Mouse (Mus musculus) C2C12 (cell line): ENCODE results near the gene Lhx5.

Source experiments
- CEBPB ChIP-seq: IDR thresholded peaks from one replicate; pipeline ENCODE4 v1.6.1; 2011; ENCODE audit warnings: low read depth, mild to moderate bottlenecking, control low read depth, moderate library complexity
- CTCF ChIP-seq: IDR thresholded peaks from one replicate; pipeline ENCODE4 v1.5.1; 2011; ENCODE audit not compliant: control insufficient read depth, insufficient read depth, insufficient read length
- FOSL1 ChIP-seq: IDR thresholded peaks from one replicate; pipeline ENCODE4 v1.8.0; 2011; ENCODE audit warnings: mild to moderate bottlenecking, low read length; ENCODE audit not compliant: poor library complexity, insufficient read depth, severe bottlenecking
- MAX ChIP-seq: IDR thresholded peaks from one replicate; pipeline ENCODE4 v1.6.1; 2011; ENCODE audit warnings: mild to moderate bottlenecking, control low read depth
- MYOD1 ChIP-seq: IDR thresholded peaks from one replicate; pipeline ENCODE4 v1.6.1; 2011; ENCODE audit warnings: low read depth; ENCODE audit not compliant: control insufficient read depth, insufficient read length
- MYOG ChIP-seq: IDR thresholded peaks from one replicate; pipeline ENCODE4 v1.6.1; 2011; ENCODE audit not compliant: control insufficient read depth, insufficient read length; ENCODE audit errors: extremely low read depth
- USF1 ChIP-seq: IDR thresholded peaks from one replicate; pipeline ENCODE4 v1.6.1; 2011; ENCODE audit warnings: low read depth, mild to moderate bottlenecking, control low read depth, moderate library complexity

DNA sequence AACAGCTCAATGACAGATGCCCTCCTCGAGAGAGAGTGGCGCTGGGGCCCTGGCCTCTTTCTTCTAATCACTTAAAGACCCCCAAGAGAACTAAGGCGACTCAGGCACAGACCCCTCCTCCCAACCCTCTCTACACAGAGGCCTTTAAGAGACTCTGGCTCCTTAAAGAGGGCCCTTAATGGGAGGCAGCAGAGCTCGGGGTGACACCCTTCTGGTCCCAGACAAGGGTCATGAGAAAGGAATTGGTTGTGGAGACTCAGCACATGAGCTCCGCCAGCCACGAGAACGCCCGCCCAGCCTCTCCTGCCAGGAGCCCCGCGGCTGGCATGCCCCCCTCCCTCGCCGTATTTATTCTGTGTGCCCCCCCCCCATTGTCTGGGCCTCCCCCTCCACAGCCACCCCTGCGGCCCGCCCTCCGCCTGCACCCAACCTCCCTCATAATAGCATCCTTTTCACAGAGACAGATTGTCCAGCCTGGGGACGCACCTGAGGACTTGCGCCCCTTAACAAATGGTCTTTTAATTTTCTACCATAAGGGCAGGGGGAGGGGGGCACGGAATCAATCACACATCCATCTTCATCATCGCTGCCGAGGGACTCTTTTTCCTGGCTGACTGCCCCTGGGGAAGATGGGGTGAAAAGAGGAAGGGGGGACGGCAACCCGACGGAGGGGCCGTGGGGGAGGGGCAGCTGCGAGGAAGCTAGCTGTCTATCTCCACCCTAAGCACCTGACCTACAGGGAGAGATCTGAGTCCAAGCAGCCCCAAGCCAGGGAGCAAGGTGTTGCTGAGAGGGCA lies 37.4 kb upstream of the Lhx5 start:
- TF ChIP-seq USF1: no peak
- TF ChIP-seq CEBPB: no peak
- no peak for TF ChIP-seq MYOG
- no peak for TF ChIP-seq CTCF
- no peak for TF ChIP-seq MAX
- no peak for TF ChIP-seq FOSL1
- TF ChIP-seq MYOD1: no peak
